Mouse (Mus musculus) gastrocnemius, adult 8-10 months (tissue): ENCODE results near the gene Kcnk5. TPM values are rescaled to one million over a fixed set of nuclear protein-coding genes. Genes with fewer than 3 reads are reported as not detected.
A peak's percentile ranks its signal among the peaks of the same experiment; 100 is the strongest.

ENCODE experiments used
- DNase-seq, 2 experiments: peaks; one replicate each; pipeline ENCODE4 v3.0.0; 2022; ENCODE audit warnings: low spot score in 2 of 2
- total RNA-seq, 4 experiments: library from RNA; stranded (reverse); gene quantifications; 2 replicates each; pipeline ENCODE4 v1.2.4; 2022

The Kcnk5 gene
- 1 to 10 TPM in 1 of 4 experiments, under 1 TPM in 3; 0.36 to 1.1 (median 0.61) TPM for total RNA-seq

- peak; percentile 77 to 79 for DNase-seq
These were observed at the start of gene Kcnk5 for GRCm38 (mm10) chr14:20181466-20181921. Kcnk5 (minus strand) TSS chr14:20181809.

GRCm38 (mm10) chr14:20230063-20230491 lies 48.5 kb upstream of the Kcnk5 start:
- DNase-seq, result no peak

DNA sequence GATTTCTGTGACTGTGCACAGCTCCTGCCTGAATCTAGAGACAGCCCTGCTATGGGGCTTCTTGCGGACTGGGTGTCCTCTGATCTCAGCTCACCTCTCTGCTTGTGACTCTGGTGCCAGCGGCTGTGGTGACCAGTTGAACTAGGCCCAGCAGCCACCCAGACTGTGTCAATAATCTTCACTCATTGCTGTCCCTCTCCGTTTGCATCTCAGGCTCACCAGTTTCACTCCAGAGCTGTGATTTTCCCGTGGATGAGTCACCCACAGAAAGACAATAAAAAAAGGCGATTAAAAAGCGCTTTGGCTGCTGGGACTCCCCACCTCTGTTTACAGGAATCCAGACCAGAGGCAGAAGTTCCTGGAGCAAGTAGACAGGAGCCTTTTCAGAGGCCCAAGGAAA lies 47.8 kb upstream of the Kcnk5 start:
- DNase-seq, result no peak

DNA sequence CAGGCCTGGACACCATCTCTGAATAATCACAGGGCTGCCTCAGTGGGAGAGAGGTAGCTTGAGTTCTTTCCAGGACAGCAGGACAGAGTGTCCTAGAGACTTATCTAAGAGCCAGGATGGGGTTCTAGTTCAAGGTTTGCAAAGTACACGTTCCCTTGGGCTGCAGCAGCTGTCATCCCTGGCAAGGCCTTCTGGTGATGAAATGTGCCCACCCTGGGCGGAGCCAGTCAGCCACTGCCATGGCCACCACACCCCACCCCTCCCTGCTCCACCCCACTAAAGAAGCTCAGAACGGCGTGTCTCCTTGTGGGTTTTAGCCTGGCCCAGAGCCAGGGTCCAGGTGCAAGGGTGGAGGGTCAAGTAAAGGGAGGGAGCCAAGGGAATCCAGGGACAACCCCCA lies 46.7 kb upstream of the Kcnk5 start:
- no peak for DNase-seq

DNA sequence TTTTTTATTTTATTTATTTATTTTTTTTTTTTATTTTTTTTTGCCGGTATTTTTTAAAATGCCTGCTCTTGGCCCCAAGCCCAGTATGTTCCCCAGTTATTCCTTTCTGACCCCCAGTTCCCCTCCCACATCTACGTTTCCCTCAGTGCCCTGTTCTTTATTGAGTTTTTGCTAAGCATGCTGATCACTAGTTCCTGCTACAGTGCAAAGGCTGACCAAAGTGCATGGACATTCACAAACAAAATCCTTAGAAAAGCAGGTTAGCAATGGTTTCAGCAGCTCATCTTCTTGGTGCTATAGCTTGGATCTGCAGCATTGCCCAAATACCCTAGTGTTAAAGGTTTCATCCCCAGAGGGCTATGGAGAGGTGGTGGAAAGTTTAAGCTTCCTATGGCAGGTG lies 45.4 kb upstream of the Kcnk5 start:
- DNase-seq, result no peak

GRCm38 (mm10) chr14:20226488-20226887 lies 44.9 kb upstream of the Kcnk5 start:
- no peak for DNase-seq

- no peak for DNase-seq
These were observed 43.9 kb upstream of the Kcnk5 start for GRCm38 (mm10) chr14:20225525-20225924.

DNA sequence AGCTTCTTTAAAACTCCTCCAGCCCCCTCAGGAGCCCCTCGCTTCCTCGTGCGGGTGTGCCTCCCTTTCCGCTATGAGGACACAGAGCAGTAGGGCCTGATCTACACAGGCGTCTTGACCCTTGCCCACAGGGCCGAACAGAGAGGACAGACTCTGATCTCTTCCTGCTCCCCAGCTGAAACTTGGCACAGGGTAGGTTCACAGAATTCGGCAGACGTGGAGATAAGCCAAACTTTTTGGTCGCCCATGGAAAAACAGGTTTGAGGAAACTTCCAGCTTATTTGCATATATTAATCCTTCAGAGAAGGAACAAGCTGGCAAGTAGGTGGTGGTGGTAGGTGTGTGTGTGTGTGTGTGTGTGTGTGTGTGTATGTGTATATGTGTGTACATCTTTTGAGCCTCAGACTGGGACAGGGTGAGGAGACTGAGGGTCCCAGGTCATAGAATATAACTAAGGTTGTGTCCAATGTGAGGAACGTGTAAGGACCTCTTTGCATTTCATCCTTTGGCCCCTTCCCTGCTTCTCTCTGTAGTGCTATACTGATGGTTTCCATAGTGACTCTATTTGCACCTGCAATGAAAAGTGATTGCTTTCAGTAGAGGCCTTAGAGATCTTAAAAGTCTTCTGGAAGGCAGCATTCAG lies 43.1 kb upstream of the Kcnk5 start:
- DNase-seq, result no peak

DNA sequence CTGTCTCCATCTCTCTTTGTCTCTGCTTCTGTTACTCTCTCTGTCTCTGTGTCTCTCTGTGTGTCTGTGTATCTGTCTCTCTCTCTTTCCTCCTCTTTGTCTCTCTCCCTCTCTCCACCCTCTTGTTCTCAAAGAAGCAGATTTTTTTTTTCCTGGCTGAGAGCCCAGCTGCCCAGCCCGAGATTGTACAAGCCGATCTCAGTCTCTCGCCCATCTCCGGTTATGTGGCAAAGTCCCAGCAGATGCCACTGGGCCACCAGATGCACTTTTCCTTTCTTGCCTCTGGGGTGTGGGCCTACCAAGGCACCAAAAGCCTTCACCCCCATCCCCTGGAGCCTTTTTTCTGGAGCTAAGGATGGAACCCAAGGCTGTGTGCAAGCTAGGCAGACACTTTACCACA lies 42.6 kb upstream of the Kcnk5 start:
- DNase-seq, result no peak

DNA sequence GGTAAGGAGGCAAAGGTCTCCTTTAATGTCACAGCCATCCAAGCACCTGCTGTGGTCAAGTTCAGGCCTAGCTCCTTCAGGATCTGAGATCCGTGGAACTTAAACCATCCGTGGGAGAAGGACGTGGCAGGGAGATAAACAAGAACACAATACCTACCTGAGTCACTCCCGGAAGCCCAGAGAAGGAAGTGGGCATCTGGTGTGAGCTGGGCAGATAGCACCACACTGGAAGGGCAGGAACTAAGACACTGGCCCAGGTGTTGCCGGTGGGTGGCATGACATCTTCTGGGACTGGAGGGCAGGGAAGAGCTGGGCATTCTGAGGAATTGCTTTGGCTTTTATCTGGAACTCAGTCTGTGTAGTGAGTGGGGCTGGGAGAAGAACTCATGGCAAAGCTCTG lies 41.6 kb upstream of the Kcnk5 start:
- DNase-seq, result no peak

- no peak for DNase-seq
These were observed 39.5 kb upstream of the Kcnk5 start for GRCm38 (mm10) chr14:20221083-20221482.

DNA sequence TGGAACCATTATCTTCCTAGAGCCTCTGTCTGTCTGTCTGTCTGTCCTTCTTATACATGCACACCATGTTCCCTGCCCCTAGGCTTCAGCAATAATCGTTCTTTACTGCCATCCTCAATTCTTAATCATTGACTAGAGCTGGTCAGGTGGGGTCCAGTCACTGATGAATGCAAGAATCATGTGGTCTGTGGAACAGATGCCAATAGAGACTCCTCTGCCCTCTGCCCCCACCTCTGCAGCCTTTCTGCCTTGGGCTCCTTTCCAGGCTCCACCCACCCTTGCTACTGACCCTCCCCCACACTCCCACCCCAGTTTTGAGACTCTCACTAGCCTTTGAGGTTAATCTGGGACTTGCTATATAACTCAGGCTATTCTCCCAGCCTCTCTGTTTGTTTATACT lies 38.2 kb upstream of the Kcnk5 start:
- DNase-seq, result no peak

- DNase-seq, result no peak
These were observed 35.8 kb upstream of the Kcnk5 start for GRCm38 (mm10) chr14:20217299-20217864.

- DNase-seq, result no peak
These were observed 35.1 kb upstream of the Kcnk5 start for GRCm38 (mm10) chr14:20216561-20217298.

DNA sequence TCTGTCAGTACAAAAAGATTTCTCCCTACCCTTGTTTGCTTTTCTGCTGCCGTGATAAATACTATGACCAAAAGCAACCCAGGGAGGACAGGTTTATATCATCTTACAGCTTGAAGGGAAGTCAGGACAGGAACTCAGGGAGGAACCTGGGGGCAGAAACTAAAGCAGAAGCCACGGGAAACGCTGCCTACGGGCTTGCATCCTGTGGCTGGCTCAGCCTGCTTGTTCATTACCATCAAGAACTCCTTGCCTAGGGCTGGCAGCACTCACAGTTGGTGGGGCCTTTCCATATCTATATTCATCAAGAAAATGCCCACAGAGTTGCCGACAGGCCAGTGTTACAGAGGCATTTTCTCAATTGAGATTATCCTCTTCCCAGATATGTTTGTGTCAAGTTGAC lies 34.2 kb upstream of the Kcnk5 start:
- DNase-seq, result no peak

- DNase-seq, result no peak
These were observed 32.5 kb upstream of the Kcnk5 start for GRCm38 (mm10) chr14:20214125-20214524.

DNA sequence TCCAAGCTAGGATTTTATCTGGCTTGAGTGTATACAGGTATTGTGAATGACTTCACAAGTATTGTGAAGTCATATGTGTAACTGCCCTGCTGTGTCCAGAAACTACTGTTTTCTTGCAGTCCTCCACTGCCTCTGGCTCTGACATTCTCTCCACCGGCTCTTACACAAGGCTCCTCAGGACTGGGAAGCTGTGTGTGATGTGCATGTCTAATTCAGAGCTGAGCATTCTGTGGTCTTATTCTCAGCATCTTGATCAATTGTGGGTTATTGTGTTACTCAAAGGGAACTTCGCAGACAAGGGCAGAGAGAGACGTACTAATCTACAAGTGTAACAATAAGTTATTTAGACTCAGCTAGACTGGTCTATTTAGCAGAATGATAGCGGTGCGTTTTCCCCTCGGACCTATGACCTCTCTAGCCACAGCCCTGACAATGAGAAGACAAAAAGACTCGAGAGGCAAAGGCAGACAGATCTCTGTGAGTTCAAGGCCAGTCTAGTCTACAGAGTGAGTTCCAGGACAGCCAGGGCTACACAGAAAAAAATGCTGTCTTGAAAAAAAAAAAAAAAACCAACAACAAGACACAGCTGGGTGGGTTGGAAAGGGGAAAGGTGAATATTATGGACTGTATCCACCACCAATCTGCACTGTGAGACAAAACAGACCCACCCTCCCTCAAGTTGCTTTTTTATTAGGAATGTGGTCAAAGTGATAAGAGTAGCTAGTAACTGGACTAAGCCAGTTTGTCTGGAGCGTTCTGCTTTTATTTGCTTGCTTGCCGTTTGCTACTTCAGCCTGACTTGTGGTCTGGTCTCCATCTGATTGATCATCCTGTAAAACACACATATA lies 30.4 kb upstream of the Kcnk5 start:
- DNase-seq, result no peak

DNA sequence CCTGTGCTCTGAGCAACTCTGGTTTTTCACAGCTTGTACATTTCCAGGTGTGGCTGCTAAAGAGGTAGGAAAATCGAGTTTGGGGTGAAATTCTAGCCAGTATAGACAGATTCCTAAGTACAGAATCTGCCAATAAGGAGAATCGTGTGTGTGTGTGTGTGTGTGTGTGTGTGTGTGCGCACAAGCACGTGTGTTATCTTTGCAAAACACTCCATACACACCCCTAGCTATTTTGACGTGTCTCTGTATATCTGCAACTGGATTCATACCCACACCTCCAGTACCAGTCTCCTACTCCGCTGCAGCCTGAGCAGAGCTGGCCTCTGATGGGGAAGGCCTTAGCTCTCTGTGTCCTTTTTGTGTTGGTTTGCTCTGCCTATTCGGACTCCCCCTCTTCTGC lies 28.3 kb upstream of the Kcnk5 start:
- DNase-seq, result no peak

- DNase-seq, result no peak
These were observed 26.8 kb upstream of the Kcnk5 start for GRCm38 (mm10) chr14:20208435-20208834.

GRCm38 (mm10) chr14:20205747-20206146 lies 24.1 kb upstream of the Kcnk5 start:
- DNase-seq, result no peak

DNA sequence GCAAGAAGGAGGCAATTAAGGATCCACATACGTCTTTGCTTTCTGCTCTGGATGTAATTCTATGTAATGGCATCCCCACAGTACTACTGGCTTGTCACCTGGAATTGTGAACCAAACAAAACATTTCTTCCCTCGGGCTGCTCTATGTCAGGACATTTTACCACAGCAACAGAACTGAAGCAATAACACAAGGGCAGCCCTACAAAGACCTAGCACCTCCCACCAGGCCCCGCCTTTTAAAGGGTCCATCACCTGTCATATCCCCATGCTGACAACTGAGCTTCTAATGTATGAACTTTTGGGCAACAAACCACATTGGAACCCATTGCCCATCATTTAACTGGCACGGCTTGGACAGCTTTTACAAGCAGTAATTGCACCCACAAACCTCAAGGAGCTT lies 21.7 kb upstream of the Kcnk5 start:
- no peak for DNase-seq
